Mouse (Mus musculus) bone marrow, adult 2 months (tissue): Measurements from ENCODE around the gene Optn.

Experiments used
- CTCF ChIP-seq: fragments of 200-500 bp; IDR thresholded peaks from 2 replicates; pipeline ENCODE4 v1.5.1; 2011; ENCODE audit warnings: low read length, control low read depth; ENCODE audit not compliant: control insufficient read depth, insufficient read depth
- POLR2A ChIP-seq: fragments of 200-500 bp; IDR thresholded peaks from 2 replicates; pipeline ENCODE4 v1.6.1; 2011; ENCODE audit warnings: low read depth, mild to moderate bottlenecking, control low read depth, low read length, borderline replicate concordance; ENCODE audit not compliant: control insufficient read depth

- TF ChIP-seq CTCF = no peak
- TF ChIP-seq POLR2A = no peak
Measured at GRCm38 (mm10) chr2:5099176-5099575, 35.3 kb upstream of the Optn start.
